Mouse (Mus musculus): Measurements from ENCODE around the gene Ifnab.
A peak's percentile ranks its signal among the peaks of the same experiment; 100 is the strongest.

Ifnab gene

GRCm38 (mm10) chr4:88691259-88691658 lies at the start of gene Ifnab:
Ifnab (minus strand) TSS chr4:88691359.
- DNase-seq = no peak

GRCm38 (mm10) chr4:88739036-88739435 lies 47.9 kb upstream of the Ifnab start:
- DNase-seq = no peak

GRCm38 (mm10) chr4:88738480-88738879 lies 47.3 kb upstream of the Ifnab start:
- DNase-seq = peak; percentile 83

GRCm38 (mm10) chr4:88727324-88727723 lies 36.2 kb upstream of the Ifnab start:
- peak; percentile 59 for DNase-seq

GRCm38 (mm10) chr4:88726727-88727126 lies 35.6 kb upstream of the Ifnab start:
- DNase-seq = no peak

- no peak for DNase-seq
Measured at GRCm38 (mm10) chr4:88723497-88724090, 32.4 kb upstream of the Ifnab start.

- peak; percentile 94 for DNase-seq
Measured at GRCm38 (mm10) chr4:88721791-88722721, 30.9 kb upstream of the Ifnab start, which contains the start of the genes Gm26566 and Klhl9. Gm26566 (plus strand) TSS chr4:88721805. Klhl9 (minus strand) TSS chr4:88722465.

- DNase-seq = no peak
Measured at GRCm38 (mm10) chr4:88718715-88719114, 27.6 kb upstream of the Ifnab start.

GRCm38 (mm10) chr4:88715059-88715458 lies 23.9 kb upstream of the Ifnab start:
- DNase-seq = no peak

GRCm38 (mm10) chr4:88714281-88714680 lies 23.1 kb upstream of the Ifnab start:
- DNase-seq = no peak

GRCm38 (mm10) chr4:88707128-88707826 lies 16.1 kb upstream of the Ifnab start:
- DNase-seq = no peak

- no peak for DNase-seq
Measured at GRCm38 (mm10) chr4:88705924-88706323, 14.8 kb upstream of the Ifnab start.

- DNase-seq = no peak
Measured at GRCm38 (mm10) chr4:88699301-88699700, 8.1 kb upstream of the Ifnab start.

- DNase-seq = no peak
Measured at GRCm38 (mm10) chr4:88698781-88699180, 7.6 kb upstream of the Ifnab start.

- DNase-seq = no peak
Measured at GRCm38 (mm10) chr4:88697753-88698152, 6.6 kb upstream of the Ifnab start.

GRCm38 (mm10) chr4:88697108-88697507 lies 5.9 kb upstream of the Ifnab start:
- DNase-seq = no peak

- peak; percentile 86 for DNase-seq
Measured at GRCm38 (mm10) chr4:88696237-88696884, 5.2 kb upstream of the Ifnab start.

- DNase-seq = no peak
Measured at GRCm38 (mm10) chr4:88693392-88693791, 2.2 kb upstream of the Ifnab start.

- no peak for DNase-seq
Measured at GRCm38 (mm10) chr4:88692537-88692936, 1.4 kb upstream of the Ifnab start.

GRCm38 (mm10) chr4:88683812-88684211 lies 7.3 kb downstream of the Ifnab start, which contains the start of gene Ifna2:
Ifna2 (minus strand) TSS chr4:88683912.
- no peak for DNase-seq

- DNase-seq = no peak
Measured at GRCm38 (mm10) chr4:88681353-88681752, 9.8 kb downstream of the Ifnab start.

- DNase-seq = peak; percentile 33
Measured at GRCm38 (mm10) chr4:88680362-88680761, 10.8 kb downstream of the Ifnab start.

GRCm38 (mm10) chr4:88676824-88677223 lies 14.3 kb downstream of the Ifnab start, which contains the start of gene Ifna16:
Ifna16 (minus strand) TSS chr4:88676924.
- no peak for DNase-seq
